ENCODE assay signal across 11 mouse cellular contexts in the genomic region with DNA sequence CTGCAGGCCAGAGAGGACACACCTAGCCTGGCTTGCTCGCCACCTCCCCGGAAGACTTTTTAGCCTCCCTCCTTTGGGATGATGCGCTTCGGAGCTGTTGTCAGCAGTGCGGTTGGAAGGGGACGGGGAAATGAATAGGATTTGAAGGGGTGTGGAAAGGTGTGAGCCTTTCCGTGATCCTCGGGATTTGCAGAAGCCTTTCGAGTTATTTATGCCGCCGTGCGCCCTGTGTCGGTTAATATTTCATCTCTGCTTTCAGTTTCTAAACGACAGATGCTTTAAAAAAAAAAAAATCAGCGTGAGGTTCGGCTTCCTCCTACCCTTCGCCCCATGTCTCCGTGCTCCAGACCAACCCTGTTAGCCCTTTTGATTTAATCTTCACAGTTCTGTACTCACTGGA.
A peak's percentile ranks its signal among the peaks of the same experiment; 100 is the strongest.
DNase-seq lines count a peak whose midpoint lies in the region; ATAC-seq and TF ChIP-seq lines count a peak whose summit lies in the region.
"Had no signal": no experiment of that assay in that cellular context is flagged by ENCODE, and none has a peak within 500 bp of the region (broad histone marks: within the 10 kb centered on the region; RNA-seq: fewer than 3 reads in every experiment).

No protein-coding gene starts in this region.

- no peaks in the 10 kb centered on the region for H3K79me2 ChIP-seq in myocyte (ENCODE audit: control insufficient read depth, insufficient read depth)

- H3K9ac ChIP-seq in liver, embryonic 12.5 days = no peak overlapping the region
- H3K9ac ChIP-seq: lung, embryonic 14.5 days had no signal

- 78% methylated on average over 18 of the region's 18 CpGs for WGBS in liver, embryonic 12.5 days (ENCODE audit: insufficient replicate concordance)

- no peak for TF ChIP-seq CTCF in left cerebral cortex, adult 2 months (IDR thresholded peaks at IDR 0.05)

- peak overlapping the region; percentile 16 for H3K4me3 ChIP-seq in left cerebral cortex, adult 2 months
- peak overlapping the region; percentile 1 for H3K4me3 ChIP-seq in myocyte
- no peak overlapping the region for H3K4me3 ChIP-seq in liver, embryonic 12.5 days

- peak; percentile 67 for ATAC-seq in activated CD4-positive, CD25-positive, alpha-beta regulatory T cell, adult 4 months
- ATAC-seq in granulocyte monocyte progenitor cell, adult 5-6 weeks (replicated peaks; ENCODE audit: poor library complexity, severe bottlenecking) = peak; percentile 63
- ATAC-seq in liver, embryonic 12.5 days = no peak

- intact Hi-C loops in left cerebral cortex, adult 2 months (cut with DNase I) = loop anchor here (2.0 kb wide), 1 partner anchor 106 kb away; no protein-coding TSS in a partner anchor
- intact Hi-C loops in left cerebral cortex, postnatal 36 days (cut with DNase I) = loop anchor here (2.0 to 10.0 kb wide), 3 partner anchors 102 to 318 kb away; no protein-coding TSS in a partner anchor

- DNase-seq in left cerebral cortex, adult 2 months (ENCODE audit: extremely low spot score in 1 of 2, low spot score in 2 of 2) = no peak
- DNase-seq in left cerebral cortex, postnatal 36 days (ENCODE audit: low spot score in 2 of 2) = no peak
- DNase-seq in layer of hippocampus, adult 18-20 months (ENCODE audit: low spot score in 2 of 2) = no peak
- no peak for DNase-seq in lung, postnatal 10 days
- DNase-seq: gastrocnemius, postnatal 25 days; lung, embryonic 14.5 days had no signal

- peak overlapping the region; percentile 56 for H3K4me2 ChIP-seq in myocyte (ENCODE audit: low read depth)
- H3K4me2 ChIP-seq in liver, embryonic 12.5 days = no peak overlapping the region
- H3K4me2 ChIP-seq: lung, embryonic 14.5 days had no signal

- no peak for TF ChIP-seq POLR2A in myocyte (IDR thresholded peaks at IDR 0.05; ENCODE audit: insufficient read length, low read depth)

- no peaks in the 10 kb centered on the region for H3K36me3 ChIP-seq in myocyte (ENCODE audit: control insufficient read depth, insufficient read depth)
- H3K36me3 ChIP-seq in liver, embryonic 12.5 days = no peaks in the 10 kb centered on the region
- H3K36me3 ChIP-seq: G1E had no signal

- no peak overlapping the region for H3K27ac ChIP-seq in left cerebral cortex, adult 2 months
- no peak overlapping the region for H3K27ac ChIP-seq in liver, embryonic 12.5 days

- H3K4me1 ChIP-seq in liver, embryonic 12.5 days = no peaks in the 10 kb centered on the region

- H3K9me3 ChIP-seq in liver, embryonic 12.5 days (replicated peaks) = no peaks in the 10 kb centered on the region
- H3K9me3 ChIP-seq: G1E had no signal

- no peak overlapping the region for H3ac ChIP-seq in myocyte (ENCODE audit: control insufficient read depth, insufficient read length)

- no peaks in the 10 kb centered on the region for H3K27me3 ChIP-seq in myocyte (ENCODE audit: control insufficient read depth, insufficient read depth, insufficient read length)
- no peaks in the 10 kb centered on the region for H3K27me3 ChIP-seq in liver, embryonic 12.5 days (replicated peaks)

TF ChIP-seq in myocyte, 11 proteins besides CTCF, POLR2A, EP300 and RAD21:
- TF ChIP-seq TCF3 (IDR thresholded peaks at IDR 0.05; ENCODE audit: insufficient read length, low read depth) (no peak), MYOG (IDR thresholded peaks at IDR 0.05; ENCODE audit: control insufficient read depth in 1 of 3, insufficient read depth in 1 of 3, insufficient read length in 2 of 3, low read depth in 2 of 3) (no peak), USF1 (IDR thresholded peaks at IDR 0.05; ENCODE audit: low read depth) (no peak), MAX (IDR thresholded peaks at IDR 0.05; ENCODE audit: low read depth) (no peak), POLR2AphosphoS2 (IDR thresholded peaks at IDR 0.05; ENCODE audit: insufficient read length, low read depth) (no peak), TCF12 (IDR thresholded peaks at IDR 0.05; ENCODE audit: insufficient read depth, poor library complexity, severe bottlenecking) (no peak), REST (IDR thresholded peaks at IDR 0.05; ENCODE audit: insufficient read depth, insufficient read length) (no peak), MYOD1 (IDR thresholded peaks at IDR 0.05; ENCODE audit: control insufficient read depth in 1 of 3, insufficient read length in 2 of 3, low read depth in 2 of 3) (no peak), E2F4 (IDR thresholded peaks at IDR 0.05; ENCODE audit: insufficient read depth) (no peak), CEBPB (IDR thresholded peaks at IDR 0.05; ENCODE audit: insufficient read depth, poor library complexity, severe bottlenecking) (no peak), SRF (IDR thresholded peaks at IDR 0.05; ENCODE audit: control insufficient read depth, insufficient read length, low read depth) (no peak)
